Mouse (Mus musculus) heart, adult 11 months (tissue): ENCODE measurements around the gene Tnfrsf17.
"Not testable (repeated sequence)": the region's sequence is repeated elsewhere in the genome, so short reads cannot be mapped to it uniquely, and the experiment has no call there.

Source experiments
- DNase-seq: peaks from one replicate; pipeline ENCODE4 v3.0.0; 2022

The Tnfrsf17 gene

GRCm38 (mm10) chr16:11343292-11343815, 29.7 kb downstream of the Tnfrsf17 start:
- peak; percentile 98 for DNase-seq

DNA sequence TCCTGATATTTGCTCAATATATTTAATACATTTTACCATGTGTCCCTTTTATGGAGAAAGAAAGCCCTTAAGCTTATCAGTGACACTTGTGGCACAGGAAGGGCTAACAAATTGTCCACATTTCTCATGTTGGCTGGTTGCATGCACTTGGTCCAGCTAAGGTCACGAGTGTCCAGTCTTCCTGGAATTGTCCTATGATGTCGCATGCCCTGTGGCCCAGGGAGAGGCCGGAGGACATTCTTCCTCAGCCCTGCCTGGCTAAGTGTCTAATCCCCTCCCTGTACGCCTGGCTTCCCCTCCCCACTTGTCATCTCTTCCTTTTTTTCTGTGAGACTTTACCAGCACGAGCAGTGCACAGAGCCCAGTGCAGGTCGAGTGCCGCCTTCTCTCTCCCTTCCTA, 38.3 kb downstream of the Tnfrsf17 start:
- peak; percentile 94 for DNase-seq

DNA sequence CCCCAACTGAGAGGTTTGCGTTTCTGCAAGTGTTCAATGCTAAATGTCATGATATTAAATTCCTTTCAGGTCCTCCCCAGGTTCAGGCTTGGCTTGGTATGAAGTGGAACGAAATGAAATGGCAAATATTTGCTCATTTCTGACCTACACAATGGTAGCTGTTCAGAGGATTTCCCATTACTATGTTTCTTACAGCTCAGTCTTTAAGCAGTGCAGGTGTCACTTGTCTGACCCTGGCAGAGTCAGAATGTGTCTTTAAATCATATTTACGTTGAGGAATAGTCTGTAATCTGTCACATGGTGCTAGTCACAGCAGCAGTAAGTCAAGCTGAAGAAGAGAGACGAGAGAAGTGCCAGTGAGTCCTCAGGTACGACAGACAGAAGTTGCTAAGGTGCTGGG, 45.6 kb downstream of the Tnfrsf17 start:
- no peak for DNase-seq

DNA sequence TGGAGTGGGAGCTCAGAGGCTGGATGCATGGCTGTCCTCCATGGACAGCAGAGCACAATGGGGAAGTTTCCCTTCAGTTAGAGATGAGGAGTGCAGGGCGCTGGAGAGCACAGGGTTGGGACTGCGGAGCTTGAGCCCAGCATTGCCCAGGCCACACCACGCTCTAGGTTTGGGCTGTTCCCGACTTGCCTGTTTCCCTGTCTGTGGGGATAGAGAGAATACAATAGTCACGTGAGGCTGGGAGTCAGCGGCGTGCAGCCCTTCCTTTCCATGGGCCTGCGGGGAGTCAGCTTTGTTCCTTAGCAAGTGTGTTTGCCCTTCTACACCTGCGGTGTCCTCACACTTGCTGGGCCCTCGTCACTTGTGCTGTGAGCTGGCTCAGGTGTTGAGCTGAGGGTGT, 46.3 kb downstream of the Tnfrsf17 start:
- DNase-seq, result no peak

DNA sequence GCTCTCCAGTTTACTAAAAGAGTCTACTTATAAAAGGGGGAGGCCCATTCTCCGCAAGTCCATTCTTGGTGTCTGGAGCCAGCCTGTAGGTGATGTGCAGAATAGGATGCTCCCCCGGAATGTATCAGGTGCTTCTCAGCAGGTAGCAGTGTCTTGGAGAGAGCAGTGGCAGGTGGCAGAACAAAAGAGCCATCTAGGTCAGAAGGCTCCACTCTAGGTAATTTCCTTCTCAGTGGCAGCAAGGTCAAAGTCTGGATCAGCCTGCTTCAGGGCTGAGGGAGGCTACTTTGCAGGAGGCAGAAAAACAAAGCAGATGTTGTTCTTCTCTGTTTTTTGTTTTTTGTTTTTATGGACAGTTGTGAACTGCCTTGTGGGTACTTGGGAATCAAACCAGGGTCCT, 47.0 kb downstream of the Tnfrsf17 start:
- DNase-seq, result not testable (repeated sequence)

DNA sequence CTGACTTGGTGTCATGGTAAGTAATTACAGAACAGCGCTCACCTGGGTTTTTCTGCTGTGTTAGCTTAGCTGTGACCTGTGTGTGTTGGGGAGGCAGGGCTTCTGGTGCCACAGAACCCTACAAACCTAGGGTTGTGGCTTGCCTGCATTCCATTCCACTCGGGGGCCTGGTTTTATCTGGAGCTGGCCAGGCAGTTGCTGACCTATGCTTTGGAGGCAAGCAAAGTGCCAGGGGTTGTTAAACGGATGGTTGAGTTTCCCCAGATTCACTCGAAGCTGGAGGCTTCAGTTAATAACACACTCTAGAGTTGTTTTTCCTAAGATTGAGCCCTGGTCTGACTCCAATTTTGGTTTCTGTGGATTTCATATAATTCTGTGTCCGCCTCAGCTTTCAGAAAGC, 52.0 kb downstream of the Tnfrsf17 start:
- DNase-seq, result no peak

- DNase-seq, result no peak
Observed at GRCm38 (mm10) chr16:11366851-11367250, 53.2 kb downstream of the Tnfrsf17 start.

DNA sequence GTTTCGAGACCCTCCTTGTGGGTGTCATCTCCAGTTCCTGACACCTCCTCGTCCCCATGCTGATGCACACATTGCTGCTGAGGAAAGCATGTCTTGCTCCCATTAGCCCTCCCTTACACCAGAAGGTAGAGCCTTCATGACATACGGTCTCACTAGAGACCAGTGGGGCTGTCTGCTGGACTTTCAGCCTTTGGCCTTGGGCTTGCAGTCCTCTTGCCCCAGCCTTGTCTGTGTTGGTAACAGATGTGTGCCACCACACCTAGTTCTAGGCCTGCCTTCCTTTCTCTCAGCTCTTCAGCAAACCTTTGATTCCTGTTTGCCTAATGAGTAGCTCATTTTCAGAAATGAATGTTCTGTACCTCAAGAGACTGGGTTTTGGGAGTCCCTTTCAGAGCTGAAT, 54.8 kb downstream of the Tnfrsf17 start:
- no peak for DNase-seq

GRCm38 (mm10) chr16:11369162-11369561, 55.5 kb downstream of the Tnfrsf17 start:
- DNase-seq, result no peak

GRCm38 (mm10) chr16:11369642-11370041, 56.0 kb downstream of the Tnfrsf17 start:
- DNase-seq, result peak; percentile 88
